Mouse (Mus musculus): ENCODE data around the gene Rbm26. TPM values are rescaled to one million over a fixed set of nuclear protein-coding genes. Genes with fewer than 3 reads are reported as not detected.

The Rbm26 gene
- polyA plus RNA-seq, 1 experiment: 6.0 TPM

GRCm38 (mm10) chr14:105182786-105183185, 5.7 kb upstream of the Rbm26 start:
- no peak overlapping the region for H3K27ac ChIP-seq (ENCODE audit: insufficient read depth, low read depth, low read length)
- TF ChIP-seq POLR2A (IDR thresholded peaks at IDR 0.05; ENCODE audit: low read depth, low read length): no peak
- no peak for TF ChIP-seq CTCF (IDR thresholded peaks at IDR 0.05; ENCODE audit: extremely low read depth, insufficient read length, insufficient replicate concordance, low read depth, low read length)
- WGBS: 64% methylated on average over 3 of the region's 3 CpGs

GRCm38 (mm10) chr14:105179733-105180132, 2.6 kb upstream of the Rbm26 start:
- Histone ChIP-seq H3K4me3 (ENCODE audit: low read depth, low read length) (no peak overlapping the region), H3K27ac (ENCODE audit: insufficient read depth, low read depth, low read length) (no peak overlapping the region), H3K27me3 (ENCODE audit: control insufficient read depth, insufficient read depth, low read length) (no peaks in the 10 kb centered on the region), H3K4me1 (ENCODE audit: control insufficient read depth, insufficient read depth, insufficient read length, low read length) (peaks cover 5% of the 10 kb centered on the region; the same call in 1 of the 2 replicates), H3K36me3 (ENCODE audit: control insufficient read depth, insufficient read depth, low read length) (no peaks in the 10 kb centered on the region)
- WGBS: 90% methylated on average over 3 of the region's 3 CpGs
- TF ChIP-seq CTCF (IDR thresholded peaks at IDR 0.05; ENCODE audit: extremely low read depth, insufficient read length, insufficient replicate concordance, low read depth, low read length): no peak
- TF ChIP-seq POLR2A (IDR thresholded peaks at IDR 0.05; ENCODE audit: low read depth, low read length): no peak

More at GRCm38 (mm10) chr14:105182786-105183185, 5.7 kb upstream of the Rbm26 start:
- no peaks in the 10 kb centered on the region for H3K36me3 ChIP-seq (ENCODE audit: control insufficient read depth, insufficient read depth, low read length)
- no peaks in the 10 kb centered on the region for H3K27me3 ChIP-seq (ENCODE audit: control insufficient read depth, insufficient read depth, low read length)
- no peaks in the 10 kb centered on the region for H3K4me1 ChIP-seq (ENCODE audit: control insufficient read depth, insufficient read depth, insufficient read length, low read length)
- no peak overlapping the region for H3K4me3 ChIP-seq (ENCODE audit: low read depth, low read length)

GRCm38 (mm10) chr14:105178996-105179395, 1.9 kb upstream of the Rbm26 start:
- Histone ChIP-seq H3K4me1 (ENCODE audit: control insufficient read depth, insufficient read depth, insufficient read length, low read length) (peaks cover 5% of the 10 kb centered on the region; the same call in 1 of the 2 replicates), H3K27me3 (ENCODE audit: control insufficient read depth, insufficient read depth, low read length) (no peaks in the 10 kb centered on the region), H3K4me3 (ENCODE audit: low read depth, low read length) (no peak overlapping the region), H3K36me3 (ENCODE audit: control insufficient read depth, insufficient read depth, low read length) (no peaks in the 10 kb centered on the region), H3K27ac (ENCODE audit: insufficient read depth, low read depth, low read length) (no peak overlapping the region)
- WGBS: 80% methylated on average over 7 of the region's 7 CpGs
- TF ChIP-seq POLR2A (IDR thresholded peaks at IDR 0.05; ENCODE audit: low read depth, low read length) (no peak), CTCF (IDR thresholded peaks at IDR 0.05; ENCODE audit: extremely low read depth, insufficient read length, insufficient replicate concordance, low read depth, low read length) (no peak)

- under 1% methylated on average over 74 of the region's 74 CpGs for WGBS
- Histone ChIP-seq H3K27me3 (ENCODE audit: control insufficient read depth, insufficient read depth, low read length) (no peaks in the 10 kb centered on the region), H3K36me3 (ENCODE audit: control insufficient read depth, insufficient read depth, low read length) (peaks cover 2% of the 10 kb centered on the region; the same call in 1 of the 2 replicates), H3K4me1 (ENCODE audit: control insufficient read depth, insufficient read depth, insufficient read length, low read length) (peaks cover 10% of the 10 kb centered on the region; the same call in 1 of the 2 replicates), H3K27ac (ENCODE audit: insufficient read depth, low read depth, low read length) (peak overlapping the region; percentile 61), H3K4me3 (ENCODE audit: low read depth, low read length) (peak overlapping the region; percentile 92)
- TF ChIP-seq CTCF (IDR thresholded peaks at IDR 0.05; ENCODE audit: extremely low read depth, insufficient read length, insufficient replicate concordance, low read depth, low read length): no peak
- TF ChIP-seq POLR2A (IDR thresholded peaks at IDR 0.05; ENCODE audit: low read depth, low read length): no peak; the same call in 1 of the 2 replicates
These were observed 552 bp downstream of the Rbm26 start for GRCm38 (mm10) chr14:105176381-105177168.

GRCm38 (mm10) chr14:105167181-105167580, 9.9 kb downstream of the Rbm26 start:
- no peak for TF ChIP-seq CTCF (IDR thresholded peaks at IDR 0.05; ENCODE audit: extremely low read depth, insufficient read length, insufficient replicate concordance, low read depth, low read length)
- no peak for TF ChIP-seq POLR2A (IDR thresholded peaks at IDR 0.05; ENCODE audit: low read depth, low read length)
- Histone ChIP-seq H3K4me3 (ENCODE audit: low read depth, low read length) (no peak overlapping the region), H3K4me1 (ENCODE audit: control insufficient read depth, insufficient read depth, insufficient read length, low read length) (peaks cover 5% of the 10 kb centered on the region; the same call in 1 of the 2 replicates), H3K27ac (ENCODE audit: insufficient read depth, low read depth, low read length) (no peak overlapping the region), H3K27me3 (ENCODE audit: control insufficient read depth, insufficient read depth, low read length) (no peaks in the 10 kb centered on the region), H3K36me3 (ENCODE audit: control insufficient read depth, insufficient read depth, low read length) (no peaks in the 10 kb centered on the region)
- 81% methylated on average over 1 of the region's 1 CpGs for WGBS

- TF ChIP-seq POLR2A (IDR thresholded peaks at IDR 0.05; ENCODE audit: low read depth, low read length) (no peak), CTCF (IDR thresholded peaks at IDR 0.05; ENCODE audit: extremely low read depth, insufficient read length, insufficient replicate concordance, low read depth, low read length) (no peak)
- peaks cover 2% of the 10 kb centered on the region; the same call in 1 of the 2 replicates for H3K36me3 ChIP-seq (ENCODE audit: control insufficient read depth, insufficient read depth, low read length)
- WGBS: 15% methylated on average over 4 of the region's 4 CpGs
- no peak overlapping the region for H3K4me3 ChIP-seq (ENCODE audit: low read depth, low read length)
- H3K27ac ChIP-seq (ENCODE audit: insufficient read depth, low read depth, low read length): peak overlapping the region; percentile 37; the same call in 1 of the 2 replicates
- H3K27me3 ChIP-seq (ENCODE audit: control insufficient read depth, insufficient read depth, low read length): no peaks in the 10 kb centered on the region
- H3K4me1 ChIP-seq (ENCODE audit: control insufficient read depth, insufficient read depth, insufficient read length, low read length): peaks cover 6% of the 10 kb centered on the region; the same call in 1 of the 2 replicates
These were observed 12.3 kb downstream of the Rbm26 start for GRCm38 (mm10) chr14:105164793-105165192.

- Histone ChIP-seq H3K4me3 (ENCODE audit: low read depth, low read length) (no peak overlapping the region), H3K27ac (ENCODE audit: insufficient read depth, low read depth, low read length) (no peak overlapping the region), H3K4me1 (ENCODE audit: control insufficient read depth, insufficient read depth, insufficient read length, low read length) (peaks cover 8% of the 10 kb centered on the region; the same call in 1 of the 2 replicates), H3K27me3 (ENCODE audit: control insufficient read depth, insufficient read depth, low read length) (no peaks in the 10 kb centered on the region), H3K36me3 (ENCODE audit: control insufficient read depth, insufficient read depth, low read length) (peaks cover 5% of the 10 kb centered on the region)
- 89% methylated on average over 1 of the region's 1 CpGs for WGBS
- no peak for TF ChIP-seq CTCF (IDR thresholded peaks at IDR 0.05; ENCODE audit: extremely low read depth, insufficient read length, insufficient replicate concordance, low read depth, low read length)
- no peak for TF ChIP-seq POLR2A (IDR thresholded peaks at IDR 0.05; ENCODE audit: low read depth, low read length)
These were observed 15.8 kb downstream of the Rbm26 start for GRCm38 (mm10) chr14:105161334-105161733.

Measured in small intestine, adult 2 months (tissue).